Mouse (Mus musculus) granulocyte monocyte progenitor cell, adult 5-6 weeks (primary cell): ENCODE results near the gene Gm14418. TPM values are rescaled to one million over a fixed set of nuclear protein-coding genes. Genes with fewer than 3 reads are reported as not detected.
A peak's percentile ranks its signal among the peaks of the same experiment; 100 is the strongest.

Source experiments
- ATAC-seq: replicated peaks from 2 replicates; pipeline ENCODE4 v1.8.0; 2016; ENCODE audit warnings: mild to moderate bottlenecking, moderate TSS enrichment, inconsistent platforms; ENCODE audit not compliant: poor library complexity, severe bottlenecking
- total RNA-seq, 2 experiments: library from RNA; stranded (forward) in 1 of 2; stranded (reverse) in 1 of 2; fragments of 200-712, 200-1000 nt in 1 of 2; fragments of >200 nt in 1 of 2; fragmentation: Nextera tagmentation in 1 of 2; gene quantifications; 2 replicates each; pipeline ENCODE4 v1.2.3; 2014 to 2017

The Gm14418 gene
- total RNA-seq (2014; fragmentation: Nextera tagmentation) = 1.8 and 5.1 TPM in 2 replicates
- 1.8 and 5.4 TPM in 2 replicates for total RNA-seq (2017)

DNA sequence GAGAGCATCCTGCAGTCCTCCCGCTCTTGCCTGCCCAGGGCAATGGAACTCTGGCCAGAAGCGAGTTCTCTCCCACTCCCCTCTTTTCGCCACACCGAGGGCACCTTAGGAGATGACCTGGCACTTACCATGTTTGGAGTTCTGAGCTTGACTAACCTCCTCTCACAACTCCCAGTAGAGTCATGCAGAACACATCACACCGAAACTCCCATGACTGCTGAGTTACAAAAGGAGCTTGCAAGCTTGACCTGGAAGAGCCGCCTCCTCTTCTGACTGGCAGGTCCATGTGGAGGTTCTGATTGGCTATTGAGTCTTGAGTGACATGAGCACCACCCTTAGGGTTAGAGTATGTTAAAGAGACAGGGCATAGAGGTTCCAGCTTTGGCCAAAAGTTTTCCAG lies at the start of gene Gm14418:
Gm14418 (minus strand) TSS at position 225 of the 400 bp plus-strand sequence.
- peak; percentile 71 for ATAC-seq

Other genes with a start within 250 kb of the Gm14418 start
- 23.6 and 32.8 TPM in 2 replicates for gene Gm14410, start 191.9 kb downstream of the Gm14418 start, total RNA-seq (2014; fragmentation: Nextera tagmentation)
- 22.1 and 34.2 TPM in 2 replicates for gene Gm14410, start 191.9 kb downstream of the Gm14418 start, total RNA-seq (2017)
- not detected in 2 replicates for gene Gm14409, start 131.3 kb downstream of the Gm14418 start, total RNA-seq (2014; fragmentation: Nextera tagmentation)
- not detected in 2 replicates for gene Gm14409, start 131.3 kb downstream of the Gm14418 start, total RNA-seq (2017)
- 0.45 TPM in 1 of 2 replicates, not detected in the other for gene Gm14412, start 74.0 kb downstream of the Gm14418 start, total RNA-seq (2014; fragmentation: Nextera tagmentation)
- 0.10 and 0.22 TPM in 2 replicates for gene Gm14412, start 74.0 kb downstream of the Gm14418 start, total RNA-seq (2017)
- gene Zfp970, start 66.4 kb upstream of the Gm14418 start, total RNA-seq (2014; fragmentation: Nextera tagmentation) = 11.7 and 27.4 TPM in 2 replicates
- 13.9 and 14.8 TPM in 2 replicates for gene Zfp970, start 66.4 kb upstream of the Gm14418 start, total RNA-seq (2017)
- 3.0 and 9.5 TPM in 2 replicates for gene Gm14403, start 99.9 kb upstream of the Gm14418 start, total RNA-seq (2014; fragmentation: Nextera tagmentation)
- 9.1 and 9.6 TPM in 2 replicates for gene Gm14403, start 99.9 kb upstream of the Gm14418 start, total RNA-seq (2017)
- gene Gm14406, start 179.9 kb upstream of the Gm14418 start, total RNA-seq (2014; fragmentation: Nextera tagmentation) = not detected in 2 replicates
- not detected in 2 replicates for gene Gm14406, start 179.9 kb upstream of the Gm14418 start, total RNA-seq (2017)